Mouse (Mus musculus) liver, adult 2 months (tissue): Measurements from ENCODE around the gene Kif13a. TPM values are rescaled to one million over a fixed set of nuclear protein-coding genes. Genes with fewer than 3 reads are reported as not detected.

ENCODE experiments used
- DNase-seq: peaks from one replicate; pipeline ENCODE4 v3.0.0-alpha.2; 2011; ENCODE audit warnings: low read depth, low spot score; ENCODE audit errors: extremely low read depth
- H3K27ac ChIP-seq: fragments of 200-500 bp; replicated peaks from 2 replicates; pipeline ENCODE4 v1.5.1; 2012; ENCODE audit warnings: low read depth, mild to moderate bottlenecking, control low read depth, inconsistent platforms, low read length; ENCODE audit not compliant: insufficient read depth
- H3K27me3 ChIP-seq: fragments of 200-500 bp; 2 replicates; pipeline ENCODE4 v1.6.1; 2012; ENCODE audit warnings: mild to moderate bottlenecking, moderate library complexity, low read length, inconsistent platforms; ENCODE audit not compliant: control insufficient read depth, insufficient read depth
- H3K36me3 ChIP-seq: fragments of 200-500 bp; 2 replicates; pipeline ENCODE4 v1.6.1; 2012; ENCODE audit warnings: low read length, inconsistent platforms; ENCODE audit not compliant: control insufficient read depth, insufficient read depth
- H3K4me1 ChIP-seq: fragments of 200-500 bp; 2 replicates; pipeline ENCODE4 v1.6.1; 2011; ENCODE audit warnings: low read length; ENCODE audit not compliant: control insufficient read depth, insufficient read depth
- H3K4me3 ChIP-seq: fragments of 200-500 bp; 2 replicates; pipeline ENCODE4 v1.5.1; 2011; ENCODE audit warnings: low read depth, mild to moderate bottlenecking, control low read depth, low read length, moderate library complexity; ENCODE audit not compliant: insufficient read depth
- H3K79me2 ChIP-seq: fragments of 200-500 bp; 2 replicates; pipeline ENCODE4 v1.6.1; 2012; ENCODE audit warnings: inconsistent platforms, mild to moderate bottlenecking, low read length, moderate library complexity; ENCODE audit not compliant: control insufficient read depth, insufficient read depth
- H3K9ac ChIP-seq: fragments of 200-500 bp; 2 replicates; pipeline ENCODE4 v1.6.1; 2012; ENCODE audit warnings: low read depth, mild to moderate bottlenecking, control low read depth, inconsistent platforms, low read length
- CTCF ChIP-seq: fragments of 200-500 bp; IDR thresholded peaks from 2 replicates; pipeline ENCODE4 v1.5.1; 2011; ENCODE audit warnings: low read depth, low read length, control low read depth
- POLR2A ChIP-seq: fragments of 200-500 bp; IDR thresholded peaks from 2 replicates; pipeline ENCODE4 v1.6.1; 2011; ENCODE audit warnings: low read length, control low read depth; ENCODE audit not compliant: insufficient read depth; ENCODE audit errors: extremely low read depth
- WGBS: fragments of 180-500 bp; shearing (Covaris S2); methylation state at CpG from one replicate; pipeline ENCODE4 v1.1.7; 2018; 5-methylcytosine and 5-hydroxymethylcytosine counted together
- polyA plus RNA-seq: library from polyadenylated mRNA; depleted of rRNA; stranded (reverse); fragments of >200 nt; gene quantifications from 2 replicates; pipeline ENCODE4 v1.2.3, GENCODE M21; 2012
- total RNA-seq: library from RNA; depleted of rRNA; stranded (reverse); fragments of >200 nt; gene quantifications from 2 replicates; pipeline ENCODE4 v1.2.3, GENCODE M21; 2014

Gene Kif13a
- total and polyA plus RNA-seq, 2 experiments: 6.6 to 11.1 TPM

GRCm38 (mm10) chr13:46900870-46901555 lies 28.7 kb downstream of the Kif13a start:
- Histone ChIP-seq H3K36me3 (no peaks in the 10 kb centered on the region), H3K4me3 (no peak overlapping the region), H3K27ac (no peak overlapping the region), H3K79me2 (peaks cover 9% of the 10 kb centered on the region; the same call in 1 of the 2 replicates), H3K27me3 (no peaks in the 10 kb centered on the region), H3K4me1 (no peaks in the 10 kb centered on the region), H3K9ac (no peak overlapping the region)
- TF ChIP-seq POLR2A (no peak), CTCF (no peak)
- DNase-seq: no peak
- 93% methylated on average over 11 of the region's 11 CpGs for WGBS

GRCm38 (mm10) chr13:46898837-46899236 lies 30.8 kb downstream of the Kif13a start:
- Histone ChIP-seq H3K79me2 (peaks cover 5% of the 10 kb centered on the region; the same call in 1 of the 2 replicates), H3K36me3 (no peaks in the 10 kb centered on the region), H3K27me3 (no peaks in the 10 kb centered on the region), H3K27ac (no peak overlapping the region), H3K4me1 (no peaks in the 10 kb centered on the region), H3K9ac (no peak overlapping the region), H3K4me3 (no peak overlapping the region)
- DNase-seq: peak; percentile 57
- no peak for TF ChIP-seq CTCF
- TF ChIP-seq POLR2A: no peak
- 28% methylated on average over 2 of the region's 2 CpGs for WGBS

GRCm38 (mm10) chr13:46898411-46898810 lies 31.3 kb downstream of the Kif13a start:
- WGBS: 75% methylated on average over 11 of the region's 11 CpGs
- TF ChIP-seq CTCF (no peak), POLR2A (no peak)
- H3K36me3 ChIP-seq: no peaks in the 10 kb centered on the region
- DNase-seq: no peak
- no peak overlapping the region for H3K4me3 ChIP-seq
- no peak overlapping the region for H3K27ac ChIP-seq
- no peaks in the 10 kb centered on the region for H3K4me1 ChIP-seq
- H3K9ac ChIP-seq: no peak overlapping the region
- H3K27me3 ChIP-seq: no peaks in the 10 kb centered on the region
- peaks cover 5% of the 10 kb centered on the region; the same call in 1 of the 2 replicates for H3K79me2 ChIP-seq

DNA sequence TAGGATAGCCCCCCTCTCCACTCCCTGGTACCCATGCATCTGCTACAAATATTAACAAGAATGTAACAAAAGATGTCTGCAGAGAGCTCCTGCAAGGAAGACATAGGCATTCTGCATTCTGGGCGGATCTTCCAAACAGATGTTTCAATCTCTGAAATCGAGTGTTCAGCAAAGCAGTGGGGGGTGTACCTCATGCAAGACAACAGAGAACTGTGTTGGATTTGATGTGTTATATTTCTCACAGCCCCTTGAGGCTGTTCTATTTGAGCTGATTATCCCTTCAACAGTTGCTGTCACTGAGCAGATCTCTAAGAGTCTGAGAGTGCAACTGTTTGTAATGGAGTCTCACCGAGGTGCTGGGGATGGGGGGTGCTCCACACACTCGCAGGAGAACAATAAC lies 37.3 kb downstream of the Kif13a start:
- peaks cover 2% of the 10 kb centered on the region; the same call in 1 of the 2 replicates for H3K4me1 ChIP-seq
- H3K4me3 ChIP-seq: no peak overlapping the region
- no peak for TF ChIP-seq POLR2A
- no peak for TF ChIP-seq CTCF
- WGBS: 68% methylated on average over 4 of the region's 4 CpGs
- H3K79me2 ChIP-seq: peaks cover 2% of the 10 kb centered on the region; the same call in 1 of the 2 replicates
- no peak overlapping the region for H3K27ac ChIP-seq
- no peak for DNase-seq
- no peaks in the 10 kb centered on the region for H3K27me3 ChIP-seq
- H3K36me3 ChIP-seq: no peaks in the 10 kb centered on the region
- no peak overlapping the region for H3K9ac ChIP-seq

- no peak overlapping the region for H3K4me3 ChIP-seq
- no peak overlapping the region for H3K9ac ChIP-seq
- peaks cover 9% of the 10 kb centered on the region for H3K4me1 ChIP-seq
- no peak overlapping the region for H3K27ac ChIP-seq
- no peak for TF ChIP-seq POLR2A
- TF ChIP-seq CTCF: no peak
- DNase-seq: peak; percentile 56
- WGBS: 44% methylated on average over 12 of the region's 12 CpGs
- no peaks in the 10 kb centered on the region for H3K27me3 ChIP-seq
- no peaks in the 10 kb centered on the region for H3K36me3 ChIP-seq
- peaks cover 2% of the 10 kb centered on the region; the same call in 1 of the 2 replicates for H3K79me2 ChIP-seq
Measured at GRCm38 (mm10) chr13:46888150-46888683, 41.5 kb downstream of the Kif13a start.
